Mouse (Mus musculus) spleen, embryonic (tissue): ENCODE results near the gene Bloc1s1.

Experiments
- CTCF ChIA-PET: fragments of 350-600 bp; sonication (Branson Sonifier 250); formaldehyde crosslinking; loops from one replicate; lab custom pipeline; 2022; lab: Charles Lee

The Bloc1s1 gene

GRCm38 (mm10) chr10:128878291-128878690 lies 45.5 kb downstream of the Bloc1s1 start:
- CTCF ChIA-PET, result interaction anchor here (0.6 to 0.7 kb wide), 2 partner anchors 17 to 131 kb away, joined by 6 to 14 read pairs; no protein-coding TSS in a partner anchor

- CTCF ChIA-PET, result interaction anchor here (0.7 to 1.6 kb wide), 2 partner anchors 12 to 33 kb away, joined by 3 to 5 read pairs; no protein-coding TSS in a partner anchor
Observed at GRCm38 (mm10) chr10:128870341-128870740, 53.5 kb downstream of the Bloc1s1 start.
